Mouse (Mus musculus) regulatory T cell (primary cell): ENCODE results near the gene Ckmt1.

Source experiments
- in situ Hi-C: fragments of 300-600 bp; cut with MboI, MseI; formaldehyde crosslinking; loops from one replicate; pipeline ENCODE4 v1.15.1; 2025; ENCODE audit warnings: high pct_unique_total_duplicates

Gene Ckmt1

DNA sequence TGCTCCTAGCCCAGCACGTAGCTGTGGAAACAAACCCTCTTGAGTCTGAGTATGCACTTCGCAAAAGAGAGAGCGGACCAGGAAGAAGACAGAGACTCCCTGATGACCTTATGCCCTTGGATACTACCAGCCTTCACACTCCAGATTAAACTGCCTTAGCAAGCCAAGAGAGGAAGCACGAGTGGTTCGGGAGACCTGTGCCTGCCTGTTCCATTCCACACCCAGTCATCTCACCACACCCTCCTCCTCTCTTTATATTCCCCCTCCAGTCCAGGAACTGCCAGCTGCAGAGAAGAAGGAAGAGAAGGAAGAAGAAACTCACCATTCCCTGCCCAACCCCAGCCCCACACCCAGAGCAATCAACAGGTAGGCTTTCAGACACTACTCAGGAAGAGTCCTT lies at the start of gene Ckmt1:
Ckmt1 (plus strand) TSS at position 221 of the 400 bp plus-strand sequence.
- in situ Hi-C loops = no loop called here

DNA sequence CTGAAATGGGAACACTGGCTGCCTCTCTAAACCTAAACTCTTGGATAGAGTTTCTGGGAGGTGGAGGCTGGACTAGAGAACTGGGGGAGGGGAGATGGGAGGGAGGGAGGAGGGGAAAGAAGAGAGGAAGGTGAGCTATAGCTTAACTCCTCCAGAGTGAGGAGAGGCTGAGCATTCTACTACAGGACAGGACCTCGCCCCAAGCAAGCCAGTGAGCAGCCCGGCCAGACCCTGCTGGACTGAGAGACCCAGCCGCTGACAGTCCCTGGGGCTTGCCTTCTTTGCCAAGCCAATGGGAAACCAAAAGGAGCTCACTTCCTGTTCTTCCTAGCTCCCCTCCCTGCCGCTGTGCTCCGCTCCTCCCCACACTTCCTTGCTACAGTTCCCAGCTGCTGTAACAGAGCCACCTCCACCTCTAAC lies 48.5 kb upstream of the Ckmt1 start:
- in situ Hi-C loops = no loop called here

DNA sequence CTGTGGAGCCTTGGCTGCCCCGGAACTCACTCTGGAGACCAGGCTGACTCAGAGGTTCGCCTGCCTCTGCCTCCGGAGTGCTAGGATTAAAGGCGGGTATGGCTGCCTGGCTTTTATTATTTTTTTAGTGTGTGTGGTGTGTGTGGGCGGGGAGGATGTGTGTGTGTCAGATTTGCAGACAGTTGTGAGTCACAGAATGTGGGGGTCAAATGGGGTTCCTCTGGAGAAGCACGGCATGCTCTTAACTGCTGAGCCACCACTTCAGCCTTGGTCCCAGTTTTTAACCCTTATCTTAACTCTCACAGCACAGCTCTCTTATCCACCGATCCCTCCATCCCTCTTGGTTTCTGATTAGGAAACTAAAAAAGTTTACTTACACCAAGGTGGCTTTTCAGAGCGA lies 41.2 kb upstream of the Ckmt1 start:
- in situ Hi-C loops = no loop called here

DNA sequence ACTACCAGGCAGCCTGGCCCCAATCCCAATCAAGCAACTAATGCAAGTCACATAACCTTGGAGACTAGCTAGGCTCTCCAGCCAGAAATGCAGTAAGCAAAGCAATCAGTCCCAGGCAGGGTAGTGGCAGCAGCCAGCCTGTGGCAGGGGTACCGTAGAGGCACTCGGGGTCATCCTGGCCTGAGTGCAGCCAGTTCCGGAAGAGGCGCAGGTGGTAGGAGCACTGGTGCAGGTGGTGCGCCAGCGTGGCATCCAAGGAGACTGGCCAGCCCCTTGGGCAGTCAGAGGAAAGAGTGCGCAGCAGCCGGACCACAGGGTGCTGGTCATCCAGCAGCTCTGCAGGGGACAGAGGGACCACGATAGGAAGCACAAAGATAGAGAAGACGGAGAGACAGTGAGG lies 34.5 kb upstream of the Ckmt1 start:
- in situ Hi-C loops = no loop called here

DNA sequence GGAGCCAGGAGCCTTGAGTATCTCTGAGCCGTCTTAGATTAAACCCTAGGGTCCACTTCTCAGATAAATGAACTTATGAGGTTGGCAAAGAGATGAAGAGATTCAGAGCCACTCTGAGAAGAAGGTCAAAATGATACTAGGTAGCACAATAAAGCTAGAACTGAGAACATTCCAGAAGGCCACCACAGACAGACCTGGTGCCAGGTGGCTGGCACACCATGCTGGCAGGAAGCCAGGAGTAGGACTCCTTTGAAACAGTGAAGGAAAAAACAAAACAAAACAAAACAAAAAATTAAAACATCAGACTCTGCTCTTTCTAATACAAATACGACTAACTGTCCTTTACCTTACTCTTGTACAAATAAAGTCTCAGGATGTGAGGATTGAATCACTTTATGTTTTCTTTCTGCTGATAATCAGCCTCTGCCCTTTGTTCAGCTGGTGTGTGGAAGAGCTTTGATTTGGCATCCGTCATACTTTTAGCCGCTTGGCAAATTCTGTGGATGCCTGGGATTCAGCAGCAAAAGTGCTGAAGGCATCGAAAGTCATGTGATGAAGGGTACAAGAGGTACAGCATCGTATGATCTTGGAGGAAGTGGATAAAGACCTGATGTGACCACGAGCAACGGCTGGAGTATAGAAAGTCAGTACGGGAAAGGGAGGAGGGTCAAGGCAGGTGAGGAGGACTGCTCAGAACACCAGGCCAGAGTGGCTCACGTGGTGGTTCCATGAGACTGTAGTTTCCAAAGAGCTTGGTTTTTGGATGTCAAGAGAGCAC lies 33.6 kb upstream of the Ckmt1 start:
- in situ Hi-C loops = no loop called here

DNA sequence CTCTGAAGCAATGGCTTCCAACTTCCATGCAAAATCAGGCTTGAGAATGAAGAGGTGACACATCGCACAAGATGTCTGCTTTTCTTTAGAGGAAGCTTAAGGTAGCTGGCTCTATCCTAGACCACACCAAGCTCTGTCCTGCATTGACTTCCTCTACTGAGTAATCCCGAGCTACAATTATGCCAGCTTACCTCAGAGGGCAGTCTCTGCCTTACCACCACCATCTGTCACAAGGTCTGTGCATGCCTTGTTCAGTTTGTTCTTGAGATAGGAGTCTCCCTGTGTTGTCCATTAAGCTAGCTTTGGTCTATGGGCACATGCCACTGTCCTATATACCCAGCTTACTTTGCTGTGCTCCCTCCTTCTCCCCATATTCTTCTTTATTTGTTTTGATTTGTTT lies 28.0 kb upstream of the Ckmt1 start:
- in situ Hi-C loops = no loop called here

DNA sequence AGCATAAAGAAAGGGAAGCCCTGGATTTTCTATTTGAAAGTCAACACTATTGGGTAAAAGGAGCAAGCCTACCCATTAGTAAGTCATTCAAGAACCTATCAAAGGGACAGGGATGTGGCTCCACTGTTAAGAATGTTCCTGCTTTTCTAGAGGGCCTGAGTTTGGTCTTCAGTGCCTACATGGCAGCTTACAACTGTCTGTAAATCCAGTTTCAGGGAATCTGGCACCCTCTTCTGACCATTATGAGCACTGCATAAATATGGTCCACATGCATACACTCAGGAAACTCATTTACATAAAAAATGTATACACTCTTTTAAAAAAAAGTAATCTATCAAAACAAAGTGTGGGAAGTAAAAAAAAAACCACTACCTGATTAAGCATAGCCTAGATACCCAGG lies 18.5 kb upstream of the Ckmt1 start:
- in situ Hi-C loops = no loop called here

DNA sequence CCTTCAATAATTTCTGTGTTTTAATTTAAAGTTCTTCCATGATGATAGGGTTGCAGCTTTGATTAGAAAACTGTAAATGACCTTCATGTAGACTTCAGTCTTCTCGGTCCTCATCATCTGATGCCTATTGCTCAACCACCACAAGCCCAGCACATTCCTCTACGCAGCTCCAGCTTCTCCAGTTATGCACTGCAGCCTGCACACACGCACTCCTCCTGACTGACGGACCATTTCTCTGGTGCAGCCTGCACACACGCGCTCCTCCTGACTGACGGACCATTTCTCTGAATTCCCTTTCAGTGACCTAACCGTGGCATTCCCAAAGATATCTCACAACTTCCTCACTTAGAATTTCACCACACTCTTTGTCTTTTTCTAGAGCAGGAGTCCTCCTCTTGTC lies 4.4 kb upstream of the Ckmt1 start:
- in situ Hi-C loops = no loop called here

DNA sequence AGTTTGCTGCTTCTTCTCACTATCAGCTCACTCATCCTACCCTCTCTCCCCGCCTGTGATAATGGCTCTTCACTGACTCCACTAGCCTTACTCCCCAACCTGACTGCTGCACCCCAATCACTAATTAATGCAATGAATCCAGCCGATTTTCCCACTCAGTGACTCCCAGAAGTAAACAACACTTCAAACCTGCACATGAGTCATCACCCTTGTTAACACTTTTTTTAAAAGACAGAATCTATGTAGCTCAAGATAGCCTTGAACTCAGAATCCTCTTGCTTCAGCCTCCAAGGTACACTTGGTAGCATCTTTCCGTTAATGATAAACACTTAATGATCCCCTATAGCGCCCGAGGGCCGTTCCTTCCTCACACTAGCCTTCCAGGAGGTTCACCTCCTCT lies 3.1 kb upstream of the Ckmt1 start:
- in situ Hi-C loops = no loop called here

DNA sequence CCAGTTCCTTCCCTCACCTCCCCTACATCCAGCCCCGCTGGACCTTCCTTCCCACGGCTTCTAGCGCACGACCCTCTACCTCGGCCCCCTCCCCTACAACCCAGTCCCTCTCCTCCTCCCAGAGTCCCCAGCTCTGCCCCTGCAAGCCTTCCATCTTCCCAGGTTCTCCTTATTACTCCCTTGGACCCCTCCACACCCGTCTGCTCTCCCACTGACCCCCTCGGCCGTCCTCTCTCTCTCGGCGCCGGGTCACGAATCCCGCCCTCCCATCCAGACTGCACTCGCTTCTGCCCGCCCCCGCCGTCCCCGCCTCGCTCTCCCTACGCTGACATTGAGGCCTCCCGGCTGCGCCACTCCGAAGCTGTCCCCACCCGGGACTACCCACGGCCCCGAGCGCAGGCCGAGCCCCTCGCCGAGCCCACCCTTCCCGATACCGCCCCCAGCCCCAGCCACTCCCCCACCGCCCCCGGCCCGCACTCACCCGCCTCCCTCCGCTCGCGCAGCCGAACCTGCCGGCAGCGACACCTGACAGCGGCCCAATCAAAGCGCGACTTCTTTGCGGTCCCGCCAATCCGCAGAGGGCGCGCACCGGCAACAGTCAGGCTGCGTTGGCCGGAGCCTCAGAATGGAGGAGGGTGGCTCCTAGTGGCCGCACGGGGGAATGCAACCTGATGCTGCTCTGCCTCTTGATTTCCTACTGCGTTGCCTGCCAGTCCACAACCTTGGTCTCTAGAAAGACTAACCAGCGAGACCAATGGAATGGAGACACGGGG lies 2.5 kb upstream of the Ckmt1 start, which contains the start of gene Ppip5k1:
Ppip5k1 (minus strand) TSS at position 577 of the 773 bp plus-strand sequence.
- in situ Hi-C loops = no loop called here

DNA sequence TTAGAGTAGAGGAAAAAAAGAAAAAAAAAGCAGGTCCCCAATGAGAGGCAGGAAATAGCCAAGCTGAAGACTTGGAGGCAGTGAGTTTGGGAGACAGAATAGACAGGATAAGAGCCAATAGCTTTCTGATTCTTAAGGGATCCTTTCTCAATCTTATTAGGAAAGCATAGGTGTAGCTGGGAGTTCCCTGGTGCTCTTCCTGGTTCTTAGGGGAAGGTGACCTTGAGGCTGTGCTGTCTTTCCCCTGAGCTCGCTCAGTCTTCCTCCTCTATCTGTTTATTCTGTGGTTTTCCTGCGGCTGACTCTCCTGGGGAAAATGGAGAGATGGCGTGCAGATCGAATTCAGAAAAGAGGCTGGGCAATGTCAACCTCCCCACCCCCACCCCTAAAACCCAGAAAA lies 447 bp downstream of the Ckmt1 start:
- in situ Hi-C loops = no loop called here

DNA sequence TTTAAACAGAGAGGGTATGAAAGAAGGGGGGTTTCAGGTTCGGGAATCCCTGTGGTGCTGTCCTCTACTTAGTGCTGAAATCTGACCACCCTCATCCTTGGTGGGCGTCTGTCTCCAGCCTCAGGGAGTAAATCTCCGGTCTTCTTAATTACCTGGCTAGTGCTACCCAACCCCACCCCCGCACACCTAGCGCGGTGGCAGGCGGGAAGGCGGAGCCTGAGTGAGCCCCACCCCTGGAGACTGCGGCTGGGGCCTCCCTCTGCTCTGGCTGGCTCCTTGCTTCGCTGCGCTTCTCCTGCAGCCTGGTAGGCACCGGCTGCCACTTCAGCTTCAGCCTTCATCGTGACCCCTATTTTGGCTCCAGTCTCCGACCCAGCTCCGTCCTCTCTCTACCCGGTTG lies 867 bp downstream of the Ckmt1 start:
- in situ Hi-C loops = no loop called here

DNA sequence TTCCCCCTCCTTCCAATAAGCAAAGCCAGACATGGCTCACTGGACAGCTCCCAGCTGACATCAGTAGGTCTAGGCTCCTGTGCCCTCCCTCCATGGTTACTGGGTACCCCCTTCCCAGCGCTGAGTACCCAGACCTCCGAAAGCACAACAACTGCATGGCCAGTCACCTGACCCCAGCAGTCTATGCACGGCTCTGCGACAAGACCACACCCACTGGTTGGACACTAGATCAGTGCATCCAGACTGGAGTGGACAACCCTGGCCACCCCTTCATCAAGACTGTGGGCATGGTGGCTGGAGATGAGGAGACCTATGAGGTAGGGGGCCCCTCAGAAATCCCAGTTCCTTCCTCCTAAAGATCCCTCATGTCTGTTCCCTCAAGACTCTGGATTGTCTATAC lies 1.9 kb downstream of the Ckmt1 start:
- in situ Hi-C loops = no loop called here

DNA sequence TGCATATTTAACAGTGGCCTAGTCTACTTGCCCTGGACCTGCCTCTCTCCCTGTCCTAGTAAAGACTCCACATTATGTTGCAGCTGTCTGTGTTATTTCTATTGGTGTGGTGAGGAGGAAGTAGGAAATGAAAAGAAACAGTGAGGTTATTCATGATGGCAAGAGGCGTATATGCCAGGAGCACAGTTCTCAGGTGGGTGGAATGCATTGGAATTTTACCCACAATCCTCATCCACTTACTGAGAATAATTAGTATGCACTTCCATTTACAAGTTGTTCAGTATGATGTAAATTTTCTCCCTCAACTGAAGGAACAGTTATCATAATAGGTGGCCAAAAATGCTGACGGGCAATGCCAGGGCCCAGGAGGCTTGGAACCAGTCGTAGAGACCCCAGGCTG lies 6.1 kb downstream of the Ckmt1 start:
- in situ Hi-C loops = no loop called here

DNA sequence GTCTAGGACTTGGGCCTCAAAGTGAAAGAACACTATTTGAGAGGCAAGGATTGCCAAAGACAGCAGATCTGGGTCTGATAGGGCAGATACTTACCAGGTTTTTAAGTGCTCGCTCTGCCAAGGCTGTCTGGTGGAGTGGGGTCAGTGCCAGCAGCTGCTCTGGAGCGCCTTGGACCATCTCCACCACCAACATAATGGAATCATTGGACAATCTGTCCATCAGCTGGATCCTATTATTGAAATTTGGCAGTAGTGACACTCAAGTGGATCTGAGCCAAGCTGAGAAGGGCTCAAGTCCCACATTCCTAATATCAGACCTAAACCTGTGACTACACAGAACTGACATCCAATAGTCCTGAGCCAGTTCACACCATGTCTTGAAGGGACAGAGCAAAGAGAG lies 11.3 kb downstream of the Ckmt1 start:
- in situ Hi-C loops = no loop called here

DNA sequence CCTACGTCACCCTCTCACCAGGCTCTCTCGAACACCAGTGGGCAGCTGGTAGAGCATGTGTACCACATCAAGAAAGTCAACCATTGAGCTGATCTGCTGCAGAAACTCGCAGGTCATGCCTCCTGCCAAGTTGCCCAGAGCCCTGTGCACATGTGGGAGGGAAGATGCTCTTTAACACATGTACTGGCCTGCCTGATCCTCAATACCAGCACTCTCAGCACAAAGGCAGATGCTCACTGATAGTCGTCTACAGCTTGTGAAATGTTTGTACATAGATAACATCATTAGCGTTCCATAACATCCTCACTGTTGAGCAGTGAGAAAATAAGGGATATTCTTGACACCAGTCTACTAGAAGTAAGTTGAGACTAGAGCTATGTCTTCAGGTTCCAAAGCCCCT lies 13.4 kb downstream of the Ckmt1 start:
- in situ Hi-C loops = no loop called here

DNA sequence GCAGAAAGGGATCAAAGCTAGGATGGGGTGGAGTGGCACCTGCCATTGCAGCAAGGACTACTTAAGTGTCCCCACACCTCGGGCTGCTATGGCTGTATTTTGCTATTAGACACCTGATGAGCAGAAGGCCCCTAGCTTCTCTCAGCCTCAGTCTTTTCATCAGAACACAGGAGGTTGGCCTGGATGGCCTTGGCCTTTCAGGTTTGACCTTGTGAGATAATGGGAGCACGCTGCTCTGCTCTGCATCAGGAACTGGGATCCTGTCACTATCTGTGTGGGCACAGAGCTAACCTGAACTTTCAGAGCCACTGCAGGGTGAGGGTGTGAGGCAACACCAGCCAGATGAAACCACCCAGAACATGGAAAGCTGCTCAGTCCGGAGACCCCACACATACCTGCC lies 14.8 kb downstream of the Ckmt1 start:
- in situ Hi-C loops = no loop called here

DNA sequence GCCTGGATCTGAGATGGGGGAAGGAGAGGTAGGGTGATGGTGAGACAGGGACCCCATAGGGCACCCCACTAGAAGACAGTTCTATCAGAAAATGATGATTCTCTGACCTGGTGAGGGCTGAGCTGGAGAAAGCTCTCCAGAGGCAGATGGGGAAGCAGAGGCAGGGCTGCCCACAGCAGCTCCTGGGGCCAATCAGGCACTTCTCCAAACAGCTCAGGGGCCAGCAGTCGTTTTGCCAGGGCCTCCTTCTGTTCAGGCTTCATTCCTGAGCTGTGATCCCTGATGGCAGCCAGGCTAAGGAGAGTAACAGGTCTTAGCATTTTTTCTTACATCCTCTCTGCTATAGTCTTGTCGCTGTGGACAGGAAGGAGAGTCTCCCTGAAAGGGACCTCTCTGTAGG lies 17.3 kb downstream of the Ckmt1 start:
- in situ Hi-C loops = no loop called here

DNA sequence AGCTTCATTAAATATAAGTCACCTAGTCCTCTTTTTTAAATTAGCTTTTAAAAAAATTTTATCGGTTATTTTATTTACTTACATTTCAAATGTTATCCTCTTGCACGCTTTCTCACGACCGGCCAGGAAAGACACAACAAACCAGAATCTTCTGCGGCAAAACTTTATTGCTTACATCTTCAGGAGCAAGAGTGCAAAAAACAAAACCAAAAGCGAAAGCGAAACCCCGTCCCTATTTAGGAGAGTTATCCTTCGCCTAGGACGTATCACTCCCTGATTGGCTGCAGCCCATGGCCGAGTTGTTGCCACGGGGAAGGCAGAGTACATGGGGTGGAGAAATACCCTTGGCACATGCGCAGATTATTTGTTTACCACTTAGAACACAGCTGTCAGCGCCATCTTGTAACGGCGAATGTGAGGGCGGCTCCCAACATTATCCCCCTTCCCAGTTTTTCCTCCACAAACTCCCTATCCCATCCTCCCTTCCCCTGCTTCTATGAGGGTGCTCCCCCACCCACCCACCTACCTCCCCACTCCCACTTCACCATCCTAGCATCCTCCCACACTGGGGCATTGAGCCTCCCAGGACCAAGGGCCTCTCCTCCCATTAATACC lies 29.6 kb downstream of the Ckmt1 start, which contains the start of gene Strc:
Strc (minus strand) TSS at position 208 of the 615 bp plus-strand sequence.
- in situ Hi-C loops = loop anchor here (10.0 kb wide), 1 partner anchor 1722 kb away; the partner anchor contains the start of gene Ndufaf1

DNA sequence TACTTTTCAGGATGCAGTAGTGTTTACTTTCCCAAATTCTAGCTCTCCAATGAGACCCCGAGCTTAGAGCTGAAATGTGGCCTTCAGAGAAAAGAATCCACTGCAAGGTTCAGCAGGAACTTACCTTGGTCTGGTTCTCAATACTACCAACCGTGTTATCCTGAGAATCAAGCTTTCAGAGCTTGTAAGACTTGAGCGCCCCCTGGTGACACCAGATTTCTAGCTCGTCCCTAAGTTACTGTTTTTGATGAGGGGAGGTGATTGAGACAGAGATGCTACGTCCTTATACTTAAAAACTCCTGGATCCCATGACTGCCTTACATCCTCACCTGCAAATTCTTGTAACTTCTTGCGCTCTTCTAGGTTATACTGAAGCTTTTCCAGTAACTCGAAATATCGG lies 39.1 kb downstream of the Ckmt1 start:
- in situ Hi-C loops = no loop called here

DNA sequence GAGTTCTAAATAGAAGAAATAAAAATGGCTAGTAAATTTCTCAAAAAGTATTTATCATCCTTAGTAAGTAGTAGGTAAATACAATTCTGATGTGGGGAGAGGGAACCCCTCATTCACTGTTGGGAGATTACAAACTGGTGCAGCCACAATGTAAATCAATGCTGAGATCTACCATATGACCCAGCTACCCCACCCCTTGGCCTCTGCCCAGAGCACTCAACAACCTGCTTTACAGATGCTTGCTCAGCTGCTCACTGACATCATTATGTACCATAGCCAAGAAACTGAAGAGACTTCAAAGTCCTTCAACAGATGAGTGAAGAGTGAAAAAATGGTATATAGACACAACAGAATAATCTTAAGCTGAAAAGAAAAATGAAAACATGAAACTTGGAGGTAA lies 45.8 kb downstream of the Ckmt1 start:
- in situ Hi-C loops = no loop called here

DNA sequence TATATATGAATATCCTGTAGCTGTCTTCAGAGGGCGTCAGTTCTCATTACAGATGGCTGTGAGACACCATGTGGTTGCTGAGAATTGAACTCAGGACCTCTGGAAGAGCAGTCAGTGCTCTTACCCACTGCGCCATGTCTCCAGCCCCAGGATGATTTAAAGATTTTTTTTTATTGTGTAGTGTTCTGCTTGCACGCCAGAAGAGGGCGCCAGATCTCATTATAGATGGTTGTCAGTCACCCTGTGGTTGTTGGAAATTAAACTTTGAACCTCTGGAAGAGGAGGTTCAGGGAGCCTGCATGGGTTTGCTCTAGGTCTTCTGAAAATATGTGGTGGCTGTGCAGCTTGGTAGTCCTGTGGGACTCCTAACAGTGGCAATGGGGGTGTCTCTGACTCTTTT lies 50.6 kb downstream of the Ckmt1 start:
- in situ Hi-C loops = no loop called here
